Mouse (Mus musculus) embryonic facial prominence, embryonic 14.5 days (tissue): ENCODE measurements around the gene Ube2j1. TPM values are rescaled to one million over a fixed set of nuclear protein-coding genes. Genes with fewer than 3 reads are reported as not detected.

Source experiments
- ATAC-seq: fragments of 200-750 bp; cut with Nextera tagmentation; 2 replicates; pipeline ENCODE4 v1.8.0; 2017; ENCODE audit warnings: low read depth, moderate number of reproducible peaks, moderate TSS enrichment
- DNase-seq: peaks from one replicate; pipeline ENCODE4 v3.0.0-alpha.2; 2015; ENCODE audit warnings: low spot score
- H3K27ac ChIP-seq: fragments of 300-500 bp; sonication (generic); replicated peaks from 2 replicates; pipeline ENCODE4 v1.5.1; 2014; ENCODE audit warnings: low read depth, mild to moderate bottlenecking, low read length, moderate library complexity
- H3K27me3 ChIP-seq: fragments of 300-500 bp; sonication (generic); replicated peaks from 2 replicates; pipeline ENCODE4 v1.6.1; 2014; ENCODE audit warnings: low read length; ENCODE audit not compliant: control insufficient read depth, insufficient read depth
- H3K36me3 ChIP-seq: fragments of 300-500 bp; sonication (generic); 2 replicates; pipeline ENCODE4 v1.6.1; 2014; ENCODE audit warnings: low read length, mixed read lengths; ENCODE audit not compliant: control insufficient read depth, insufficient read depth
- H3K4me1 ChIP-seq: fragments of 300-500 bp; sonication (generic); 2 replicates; pipeline ENCODE4 v1.6.1; 2014; ENCODE audit warnings: antibody characterized with exemption, low read length; ENCODE audit not compliant: control insufficient read depth, insufficient read depth
- H3K4me2 ChIP-seq: fragments of 300-500 bp; sonication (generic); 2 replicates; pipeline ENCODE4 v1.6.1; 2014; ENCODE audit warnings: low read depth, mild to moderate bottlenecking, low read length, moderate library complexity, mixed read lengths
- H3K4me3 ChIP-seq: fragments of 300-500 bp; sonication (generic); 2 replicates; pipeline ENCODE4 v1.5.1; 2014; ENCODE audit warnings: low read depth, mild to moderate bottlenecking, low read length
- H3K9ac ChIP-seq: fragments of 300-500 bp; sonication (generic); 2 replicates; pipeline ENCODE4 v1.6.1; 2014; ENCODE audit warnings: low read depth, mild to moderate bottlenecking, low read length, moderate library complexity, mixed read lengths
- H3K9me3 ChIP-seq: fragments of 300-500 bp; sonication (generic); 2 replicates; pipeline ENCODE4 v1.6.1; 2016; ENCODE audit warnings: low read length; ENCODE audit not compliant: control insufficient read depth
- WGBS: fragments of 180-500 bp; shearing (Covaris S2); extraction: QIAGEN DNeasy Blood & Tissue Kit; methylation state at CpG from one replicate; pipeline ENCODE4 v1.1.7; 2014; 5-methylcytosine and 5-hydroxymethylcytosine counted together
- polyA plus RNA-seq: library from polyadenylated mRNA; unstranded; fragments of >200 nt; fragmentation: Nextera tagmentation; extraction: Ambion mirVana; gene quantifications from 2 replicates; pipeline ENCODE4 v1.2.1, GENCODE M21; 2014

Gene Ube2j1
- polyA plus RNA-seq, 1 experiment from 2014 or later, result 54.7 TPM

- Histone ChIP-seq H3K4me2 (no peak overlapping the region), H3K9me3 (no peaks in the 10 kb centered on the region), H3K27ac (peak overlapping the region; percentile 58), H3K27me3 (no peaks in the 10 kb centered on the region), H3K36me3 (no peaks in the 10 kb centered on the region), H3K9ac (no peak overlapping the region), H3K4me1 (no peaks in the 10 kb centered on the region; the same call in 1 of the 2 replicates), H3K4me3 (no peak overlapping the region)
- peak; percentile 60; the same call in 1 of the 2 replicates for ATAC-seq
- 56% methylated on average over 11 of the region's 11 CpGs for WGBS
- DNase-seq, result peak; percentile 80
Observed at GRCm38 (mm10) chr4:33057890-33058687, 26.9 kb downstream of the Ube2j1 start.

GRCm38 (mm10) chr4:33061158-33061557 lies 29.9 kb downstream of the Ube2j1 start:
- no peak overlapping the region for H3K4me3 ChIP-seq
- H3K27ac ChIP-seq, result no peak overlapping the region
- H3K9ac ChIP-seq, result no peak overlapping the region
- ATAC-seq (no peak), DNase-seq (peak; percentile 29)
- 22% methylated on average over 7 of the region's 7 CpGs for WGBS
- no peak overlapping the region for H3K4me2 ChIP-seq
- no peaks in the 10 kb centered on the region for H3K36me3 ChIP-seq
- H3K27me3 ChIP-seq, result no peaks in the 10 kb centered on the region
- H3K9me3 ChIP-seq, result no peaks in the 10 kb centered on the region
- no peaks in the 10 kb centered on the region; the same call in 1 of the 2 replicates for H3K4me1 ChIP-seq

- Histone ChIP-seq H3K36me3 (no peaks in the 10 kb centered on the region), H3K27me3 (no peaks in the 10 kb centered on the region), H3K9ac (no peak within 1 kb of the TSS), H3K9me3 (no peaks in the 10 kb centered on the region), H3K4me2 (no peak within 1 kb of the TSS), H3K4me1 (no peaks in the 10 kb centered on the region; the same call in 1 of the 2 replicates), H3K27ac (no peak within 1 kb of the TSS), H3K4me3 (no peak within 1 kb of the TSS)
- ATAC-seq, result no peak
- DNase-seq, result no peak
- WGBS, result 94% methylated on average over 4 of the region's 4 CpGs
Observed at GRCm38 (mm10) chr4:33062981-33063380, 31.8 kb downstream of the Ube2j1 start, which contains the start of gene Gabrr2. Gene Gabrr2 (plus strand): TSS chr4:33062999.

- DNase-seq (no peak), ATAC-seq (no peak)
- no peaks in the 10 kb centered on the region for H3K4me1 ChIP-seq
- H3K36me3 ChIP-seq, result no peaks in the 10 kb centered on the region
- H3K27ac ChIP-seq, result no peak overlapping the region
- H3K27me3 ChIP-seq, result no peaks in the 10 kb centered on the region
- no peak overlapping the region for H3K4me3 ChIP-seq
- no peak overlapping the region; the same call in 1 of the 2 replicates for H3K9ac ChIP-seq
- H3K4me2 ChIP-seq, result no peak overlapping the region
- 74% methylated on average over 6 of the region's 6 CpGs for WGBS
- no peaks in the 10 kb centered on the region for H3K9me3 ChIP-seq
Observed at GRCm38 (mm10) chr4:33064986-33065385, 33.8 kb downstream of the Ube2j1 start.

GRCm38 (mm10) chr4:33066223-33066960 lies 35.2 kb downstream of the Ube2j1 start:
- 56% methylated on average over 14 of the region's 14 CpGs for WGBS
- no peaks in the 10 kb centered on the region for H3K36me3 ChIP-seq
- H3K9me3 ChIP-seq, result no peaks in the 10 kb centered on the region
- no peak overlapping the region for H3K4me3 ChIP-seq
- H3K4me1 ChIP-seq, result no peaks in the 10 kb centered on the region
- no peak for DNase-seq
- no peak for ATAC-seq
- no peaks in the 10 kb centered on the region for H3K27me3 ChIP-seq
- no peak overlapping the region for H3K4me2 ChIP-seq
- H3K9ac ChIP-seq, result no peak overlapping the region
- no peak overlapping the region for H3K27ac ChIP-seq

- H3K4me3 ChIP-seq, result no peak overlapping the region
- WGBS, result 85% methylated on average over 3 of the region's 3 CpGs
- no peaks in the 10 kb centered on the region for H3K4me1 ChIP-seq
- H3K9me3 ChIP-seq, result no peaks in the 10 kb centered on the region
- H3K27me3 ChIP-seq, result no peaks in the 10 kb centered on the region
- no peak for DNase-seq
- H3K9ac ChIP-seq, result no peak overlapping the region
- no peak overlapping the region for H3K27ac ChIP-seq
- no peaks in the 10 kb centered on the region for H3K36me3 ChIP-seq
- ATAC-seq, result no peak
- no peak overlapping the region for H3K4me2 ChIP-seq
Observed at GRCm38 (mm10) chr4:33067331-33067730, 36.1 kb downstream of the Ube2j1 start.

- Histone ChIP-seq H3K4me1 (no peaks in the 10 kb centered on the region), H3K9me3 (no peaks in the 10 kb centered on the region), H3K4me3 (no peak overlapping the region), H3K27me3 (no peaks in the 10 kb centered on the region), H3K36me3 (no peaks in the 10 kb centered on the region), H3K9ac (no peak overlapping the region), H3K27ac (no peak overlapping the region), H3K4me2 (no peak overlapping the region)
- ATAC-seq (no peak), DNase-seq (no peak)
- 83% methylated on average over 6 of the region's 6 CpGs for WGBS
Observed at GRCm38 (mm10) chr4:33067826-33068225, 36.6 kb downstream of the Ube2j1 start.

- DNase-seq, result no peak
- Histone ChIP-seq H3K36me3 (no peaks in the 10 kb centered on the region), H3K4me3 (no peak overlapping the region), H3K9me3 (no peaks in the 10 kb centered on the region), H3K4me2 (no peak overlapping the region), H3K9ac (no peak overlapping the region), H3K4me1 (no peaks in the 10 kb centered on the region), H3K27ac (no peak overlapping the region), H3K27me3 (no peaks in the 10 kb centered on the region)
- no peak for ATAC-seq
- WGBS, result 69% methylated on average over 6 of the region's 6 CpGs
Observed at GRCm38 (mm10) chr4:33068894-33069293, 37.7 kb downstream of the Ube2j1 start.
